Mouse (Mus musculus): ENCODE results near the gene Tmem178b.

GRCm38 (mm10) chr6:39953951-39954350, 80.9 kb downstream of the Tmem178b start:
- TF ChIP-seq GATA1 (IDR thresholded peaks at IDR 0.05; ENCODE audit: borderline replicate concordance, low read length) (no peak), CTCF (IDR thresholded peaks at IDR 0.05; ENCODE audit: low read depth, low read length) (no peak), GATA2 (IDR thresholded peaks at IDR 0.05; ENCODE audit: borderline replicate concordance, low read depth, low read length) (no peak), TAL1 (conservative IDR thresholded peaks at IDR 0.05; ENCODE audit: low read depth, low read length) (no peak)
